Mouse (Mus musculus) hindbrain, postnatal 0 days (tissue): Measurements from ENCODE around the gene Olfr52. TPM values are rescaled to one million over a fixed set of nuclear protein-coding genes. Genes with fewer than 3 reads are reported as not detected.
"Not testable (repeated sequence)": the region's sequence is repeated elsewhere in the genome, so short reads cannot be mapped to it uniquely, and the experiment has no call there.

Experiments
- ATAC-seq: fragments of 200-750 bp; cut with Nextera tagmentation; 2 replicates; pipeline ENCODE4 v1.8.0; 2017; ENCODE audit warnings: mild to moderate bottlenecking, moderate TSS enrichment, moderate library complexity
- DNase-seq: peaks from one replicate; pipeline ENCODE4 v3.0.0-alpha.2; 2015; ENCODE audit warnings: low spot score
- H3K27ac ChIP-seq: fragments of 300-500 bp; sonication (generic); 2 replicates; pipeline ENCODE4 v1.5.1; 2014; ENCODE audit warnings: mild to moderate bottlenecking
- H3K27me3 ChIP-seq: fragments of 300-500 bp; sonication (generic); 2 replicates; pipeline ENCODE4 v1.6.1; 2014; ENCODE audit warnings: low read length, mixed read lengths; ENCODE audit not compliant: insufficient read depth
- H3K36me3 ChIP-seq: fragments of 300-500 bp; sonication (generic); 2 replicates; pipeline ENCODE4 v1.6.1; 2014; ENCODE audit warnings: low read length, mixed read lengths; ENCODE audit not compliant: insufficient read depth
- H3K4me1 ChIP-seq: fragments of 300-500 bp; sonication (generic); 2 replicates; pipeline ENCODE4 v1.6.1; 2014; ENCODE audit warnings: antibody characterized with exemption, low read length, mixed read lengths; ENCODE audit not compliant: insufficient read depth
- H3K4me2 ChIP-seq: fragments of 300-500 bp; sonication (generic); 2 replicates; pipeline ENCODE4 v1.6.1; 2014; ENCODE audit warnings: low read depth, mild to moderate bottlenecking, low read length, moderate library complexity, mixed read lengths
- H3K4me3 ChIP-seq: fragments of 300-500 bp; sonication (generic); 2 replicates; pipeline ENCODE4 v1.5.1; 2014; ENCODE audit warnings: low read length
- H3K9ac ChIP-seq: fragments of 300-500 bp; sonication (generic); replicated peaks from 2 replicates; pipeline ENCODE4 v1.6.1; 2014; ENCODE audit warnings: mild to moderate bottlenecking, low read length, moderate library complexity, mixed read lengths
- H3K9me3 ChIP-seq: fragments of 300-500 bp; sonication (generic); 2 replicates; pipeline ENCODE4 v1.6.1; 2016; ENCODE audit warnings: low read length, mixed read lengths
- CTCF ChIP-seq: IDR thresholded peaks from 2 replicates; pipeline ENCODE4 v1.5.1; 2016; ENCODE audit warnings: antibody characterized with exemption, control low read depth, low read depth
- WGBS: fragments of 180-500 bp; shearing (Covaris S2); extraction: QIAGEN DNeasy Blood & Tissue Kit; methylation state at CpG from one replicate; pipeline ENCODE4 v1.1.7; 2014; 5-methylcytosine and 5-hydroxymethylcytosine counted together
- polyA plus RNA-seq: library from polyadenylated mRNA; unstranded; fragments of >200 nt; fragmentation: Nextera tagmentation; extraction: Ambion mirVana; gene quantifications from 2 replicates; pipeline ENCODE4 v1.2.1, GENCODE M21; 2015
- total RNA-seq: library from RNA; depleted of rRNA; stranded (reverse); fragments of >200 nt; gene quantifications from 2 replicates; pipeline ENCODE4 v1.2.3, GENCODE M21; 2014; rRNA removed

The Olfr52 gene
- total RNA-seq (not detected in 2 replicates), polyA plus RNA-seq (not detected in 2 replicates)

DNA sequence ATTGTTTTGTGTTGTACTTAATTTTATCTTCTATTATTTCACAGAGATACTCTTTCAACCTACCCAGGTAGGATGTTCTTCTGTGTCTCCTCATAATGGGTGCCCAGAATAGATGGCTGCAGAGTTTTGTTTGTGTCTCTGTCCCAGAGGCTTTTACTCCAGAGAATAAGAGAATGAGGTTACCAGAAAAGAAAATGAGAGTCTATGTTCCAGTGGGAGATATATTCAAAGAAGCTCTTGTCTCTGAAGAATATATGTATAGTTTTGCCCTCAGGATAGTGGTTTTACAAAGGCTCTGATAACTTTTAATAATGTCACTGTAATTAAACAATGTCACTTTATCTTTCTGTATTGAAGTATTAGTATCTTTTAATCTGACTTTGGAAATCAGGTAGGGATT, at the start of gene Olfr52:
Gene Olfr52, minus strand, starts transcription at position 101 of the 400 bp plus-strand sequence.
- no peak for TF ChIP-seq CTCF
- no peaks in the 10 kb centered on the region for H3K9me3 ChIP-seq
- H3K4me3 ChIP-seq = no peak within 1 kb of the TSS
- H3K9ac ChIP-seq = no peak within 1 kb of the TSS
- no peaks in the 10 kb centered on the region for H3K4me1 ChIP-seq
- H3K27ac ChIP-seq = no peak within 1 kb of the TSS
- no peak within 1 kb of the TSS for H3K4me2 ChIP-seq
- no peaks in the 10 kb centered on the region for H3K27me3 ChIP-seq
- DNase-seq (no peak), ATAC-seq (no peak)
- no peaks in the 10 kb centered on the region for H3K36me3 ChIP-seq

DNA sequence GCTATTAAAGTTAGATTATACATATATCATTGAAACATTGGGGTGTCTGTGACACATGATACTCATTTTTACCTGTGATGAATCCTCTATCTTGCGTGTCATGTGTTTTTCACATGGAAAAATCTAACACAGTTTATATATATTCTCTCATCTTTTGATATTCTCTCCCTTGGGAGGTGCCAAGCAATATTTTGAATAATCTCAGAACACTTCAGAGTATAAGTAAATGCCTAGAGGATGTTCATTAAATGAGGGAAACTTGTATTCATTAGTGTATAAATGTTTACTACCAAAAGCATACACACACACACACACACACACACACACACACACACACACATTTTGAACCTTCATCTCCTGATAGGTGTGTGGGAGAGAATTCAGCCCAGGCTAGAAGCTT, 45.8 kb upstream of the Olfr52 start, which contains the start of gene Olfr1047:
Gene Olfr1047, minus strand, starts transcription at position 101 of the 400 bp plus-strand sequence.
- H3K4me1 ChIP-seq = no peaks in the 10 kb centered on the region
- H3K4me2 ChIP-seq = no peak within 1 kb of the TSS
- no peaks in the 10 kb centered on the region for H3K9me3 ChIP-seq
- H3K36me3 ChIP-seq = no peaks in the 10 kb centered on the region
- ATAC-seq (no peak), DNase-seq (no peak)
- WGBS = 98% methylated on average over 1 of the region's 1 CpGs
- no peak within 1 kb of the TSS for H3K4me3 ChIP-seq
- no peak within 1 kb of the TSS for H3K27ac ChIP-seq
- H3K9ac ChIP-seq = no peak within 1 kb of the TSS
- TF ChIP-seq CTCF = no peak
- H3K27me3 ChIP-seq = no peaks in the 10 kb centered on the region

DNA sequence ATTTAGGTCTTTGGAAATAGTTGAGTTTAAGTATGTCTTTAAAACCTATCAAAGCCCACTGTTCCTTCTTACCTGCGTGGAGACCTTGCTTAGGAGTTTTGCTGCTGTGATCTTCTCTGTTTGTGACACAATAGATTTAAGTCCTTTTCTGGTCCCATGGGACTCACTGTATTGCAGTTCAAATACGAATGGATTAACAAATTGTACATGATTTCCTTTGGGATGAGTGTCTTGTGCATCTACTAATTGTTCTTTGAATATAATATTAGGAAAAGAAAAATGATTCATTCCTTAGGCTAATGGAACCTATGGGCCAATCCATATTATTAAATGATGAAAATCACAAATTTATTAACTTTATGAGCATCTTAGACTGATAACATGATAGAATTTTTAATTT, 33.7 kb upstream of the Olfr52 start, which contains the start of gene Olfr1046:
Gene Olfr1046, minus strand, starts transcription at position 101 of the 400 bp plus-strand sequence.
- TF ChIP-seq CTCF = no peak
- Histone ChIP-seq H3K9me3 (no peaks in the 10 kb centered on the region), H3K4me2 (no peak within 1 kb of the TSS), H3K4me3 (no peak within 1 kb of the TSS), H3K36me3 (no peaks in the 10 kb centered on the region), H3K4me1 (no peaks in the 10 kb centered on the region), H3K27me3 (no peaks in the 10 kb centered on the region), H3K27ac (no peak within 1 kb of the TSS), H3K9ac (no peak within 1 kb of the TSS)
- 74% methylated on average over 2 of the region's 2 CpGs for WGBS
- DNase-seq (no peak), ATAC-seq (no peak)

DNA sequence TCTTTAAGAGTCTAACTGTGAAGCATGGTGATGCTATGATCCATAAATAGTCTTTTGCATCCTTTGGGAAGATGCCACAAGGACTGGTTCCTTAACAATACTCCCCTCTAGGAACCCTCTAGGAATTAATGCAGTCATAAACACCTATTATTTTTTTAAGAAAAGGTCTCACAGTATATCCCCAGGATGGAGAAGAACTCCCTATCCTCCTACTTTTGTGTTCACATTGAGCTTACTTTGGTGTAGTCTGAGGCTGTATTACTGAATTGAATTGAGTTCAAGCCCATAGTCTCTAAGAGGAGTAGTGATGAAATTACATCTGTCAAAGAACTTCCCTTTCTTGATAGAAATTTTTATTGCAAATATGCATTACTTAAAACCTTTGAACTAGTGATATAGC, 17.4 kb upstream of the Olfr52 start, which contains the start of gene Olfr1045:
Gene Olfr1045, minus strand, starts transcription at position 101 of the 400 bp plus-strand sequence.
- ATAC-seq = no peak
- Histone ChIP-seq H3K27ac (no peak within 1 kb of the TSS), H3K4me1 (no peaks in the 10 kb centered on the region), H3K36me3 (no peaks in the 10 kb centered on the region), H3K9me3 (no peaks in the 10 kb centered on the region), H3K4me2 (no peak within 1 kb of the TSS), H3K4me3 (no peak within 1 kb of the TSS), H3K27me3 (no peaks in the 10 kb centered on the region), H3K9ac (no peak within 1 kb of the TSS)
- TF ChIP-seq CTCF = no peak
- DNase-seq = no peak

DNA sequence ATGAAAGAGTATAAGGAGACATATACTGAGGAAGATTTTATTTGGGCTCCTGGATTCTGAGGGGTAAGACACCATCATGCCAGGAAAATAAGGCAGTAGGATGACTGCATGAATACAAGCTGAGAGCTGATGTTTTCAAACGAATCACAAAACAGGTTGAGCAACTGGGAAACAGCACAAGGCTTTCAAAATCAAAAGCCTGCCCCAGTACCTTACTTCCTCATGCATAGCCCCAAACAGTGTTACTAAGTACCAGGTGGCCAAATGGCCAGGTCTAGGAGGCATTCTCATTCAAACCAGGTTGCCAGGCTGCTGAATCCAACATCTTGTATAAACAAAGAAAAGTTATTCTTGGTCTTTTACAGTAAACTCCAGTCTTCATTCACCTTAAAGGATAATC, 10.4 kb upstream of the Olfr52 start:
- H3K9ac ChIP-seq = no peak overlapping the region
- H3K27ac ChIP-seq = no peak overlapping the region
- 47% methylated on average over 1 of the region's 1 CpGs for WGBS
- no peak for DNase-seq
- no peaks in the 10 kb centered on the region for H3K4me1 ChIP-seq
- no peak for TF ChIP-seq CTCF
- no peak overlapping the region for H3K4me2 ChIP-seq
- H3K36me3 ChIP-seq = no peaks in the 10 kb centered on the region
- no peak for ATAC-seq
- H3K27me3 ChIP-seq = no peaks in the 10 kb centered on the region
- H3K9me3 ChIP-seq = no peaks in the 10 kb centered on the region
- no peak overlapping the region for H3K4me3 ChIP-seq

DNA sequence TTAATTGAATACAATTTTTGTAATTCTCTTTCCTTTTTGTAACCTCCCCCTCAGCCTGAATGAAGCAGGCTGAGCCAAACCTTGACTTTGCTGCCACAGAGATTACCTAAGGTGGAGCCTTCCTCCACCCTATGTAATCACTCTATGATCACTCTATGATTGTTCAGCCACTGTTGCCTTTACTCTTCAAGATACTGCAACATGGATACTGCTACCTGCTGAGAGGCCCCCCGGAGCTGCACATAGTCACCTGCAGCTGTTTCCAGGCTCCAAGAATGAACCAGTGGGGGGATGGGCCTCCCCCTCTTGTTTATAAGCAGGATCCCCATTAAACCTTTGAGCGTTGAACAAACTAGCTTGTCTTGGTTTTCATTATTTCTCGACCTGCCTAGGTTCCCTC, 5.5 kb downstream of the Olfr52 start:
- H3K4me2 ChIP-seq = no peak overlapping the region
- 74% methylated on average over 3 of the region's 3 CpGs for WGBS
- H3K27ac ChIP-seq = no peak overlapping the region
- H3K36me3 ChIP-seq = no peaks in the 10 kb centered on the region
- H3K9ac ChIP-seq = no peak overlapping the region
- no peaks in the 10 kb centered on the region for H3K4me1 ChIP-seq
- H3K4me3 ChIP-seq = no peak overlapping the region
- DNase-seq = no peak
- H3K27me3 ChIP-seq = no peaks in the 10 kb centered on the region
- no peaks in the 10 kb centered on the region for H3K9me3 ChIP-seq
- ATAC-seq = no peak
- TF ChIP-seq CTCF = no peak

DNA sequence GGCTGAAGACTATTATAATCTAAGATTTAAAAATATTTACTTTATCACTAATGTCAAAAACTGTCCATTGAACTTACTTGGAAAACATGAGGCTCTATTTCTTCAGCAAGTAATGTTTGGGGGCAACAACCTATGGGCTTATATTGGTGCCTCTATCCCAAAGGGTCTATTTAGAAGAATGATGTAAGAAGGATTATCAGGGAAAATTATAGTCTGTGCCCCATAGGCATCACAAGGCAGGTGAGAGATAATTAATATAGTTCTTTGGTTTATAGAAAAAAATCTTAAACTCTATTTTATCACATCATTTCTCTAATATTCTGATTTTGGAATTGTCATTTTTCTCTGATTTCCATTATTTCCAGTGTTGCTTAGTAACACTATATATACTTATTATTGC, 7.8 kb downstream of the Olfr52 start, which contains the start of gene Olfr1044:
Gene Olfr1044, minus strand, starts transcription at position 101 of the 400 bp plus-strand sequence.
- DNase-seq (no peak), ATAC-seq (no peak)
- H3K4me3 ChIP-seq = no peak within 1 kb of the TSS
- no peak for TF ChIP-seq CTCF
- no peak within 1 kb of the TSS for H3K9ac ChIP-seq
- no peak within 1 kb of the TSS for H3K4me2 ChIP-seq
- H3K9me3 ChIP-seq = no peaks in the 10 kb centered on the region
- H3K27me3 ChIP-seq = no peaks in the 10 kb centered on the region
- H3K36me3 ChIP-seq = no peaks in the 10 kb centered on the region
- H3K4me1 ChIP-seq = no peaks in the 10 kb centered on the region
- no peak within 1 kb of the TSS for H3K27ac ChIP-seq

DNA sequence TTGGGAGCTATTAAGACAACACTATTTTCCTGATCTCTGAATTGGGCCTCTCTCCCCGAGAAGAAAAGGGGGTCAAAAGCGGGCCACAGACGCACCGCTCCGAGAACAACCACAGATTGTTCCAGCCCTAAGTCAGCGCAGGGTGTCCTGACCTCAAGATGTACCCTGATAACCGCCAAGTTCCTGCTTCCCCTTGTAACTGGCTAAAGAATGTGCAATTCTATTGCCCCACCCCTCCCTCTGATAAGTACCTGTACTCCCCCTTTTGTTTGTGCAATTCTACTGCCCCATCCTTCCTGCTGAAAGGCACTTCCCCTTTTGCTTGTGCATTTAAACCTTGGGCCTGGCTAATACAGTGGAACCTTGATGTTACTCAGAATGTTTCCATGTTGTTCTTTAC, 10.1 kb downstream of the Olfr52 start:
- not testable (repeated sequence) for H3K4me1 ChIP-seq, DNase-seq, H3K4me3 ChIP-seq, H3K9ac ChIP-seq, H3K4me2 ChIP-seq, ATAC-seq, H3K9me3 ChIP-seq, H3K36me3 ChIP-seq, H3K27me3 ChIP-seq, H3K27ac ChIP-seq
- WGBS = 89% methylated on average over 7 of the region's 7 CpGs
